Mouse (Mus musculus) forebrain, postnatal 0 days (tissue): Measurements from ENCODE around the gene Acvr1. TPM values are rescaled to one million over a fixed set of nuclear protein-coding genes. Genes with fewer than 3 reads are reported as not detected.

Source experiments
- ATAC-seq: fragments of 200-750 bp; cut with Nextera tagmentation; 2 replicates; pipeline ENCODE4 v1.8.0; 2017; ENCODE audit warnings: mild to moderate bottlenecking, moderate library complexity
- DNase-seq: peaks from one replicate; pipeline ENCODE4 v3.0.0-alpha.2; 2015
- H3K27ac ChIP-seq: fragments of 300-500 bp; sonication (generic); 2 replicates; pipeline ENCODE4 v1.5.1; 2014; ENCODE audit warnings: low read depth, mild to moderate bottlenecking, antibody characterized with exemption, low read length, moderate library complexity, mixed read lengths
- H3K27me3 ChIP-seq: fragments of 300-500 bp; sonication (generic); 2 replicates; pipeline ENCODE4 v1.6.1; 2014; ENCODE audit warnings: mild to moderate bottlenecking, low read length, mixed read lengths; ENCODE audit not compliant: insufficient read depth
- H3K36me3 ChIP-seq: fragments of 300-500 bp; sonication (generic); 2 replicates; pipeline ENCODE4 v1.6.1; 2014; ENCODE audit warnings: mild to moderate bottlenecking, moderate library complexity; ENCODE audit not compliant: insufficient read depth
- H3K4me1 ChIP-seq: fragments of 300-500 bp; sonication (generic); 2 replicates; pipeline ENCODE4 v1.6.1; 2014; ENCODE audit warnings: antibody characterized with exemption; ENCODE audit not compliant: insufficient read depth
- H3K4me2 ChIP-seq: fragments of 300-500 bp; sonication (generic); 2 replicates; pipeline ENCODE4 v1.6.1; 2014; ENCODE audit warnings: low read depth, mild to moderate bottlenecking, moderate library complexity
- H3K4me3 ChIP-seq: fragments of 300-500 bp; sonication (generic); 2 replicates; pipeline ENCODE4 v1.5.1; 2014; ENCODE audit warnings: low read depth, low read length, mixed read lengths
- H3K9ac ChIP-seq: fragments of 300-500 bp; sonication (generic); 2 replicates; pipeline ENCODE4 v1.6.1; 2014; ENCODE audit warnings: mild to moderate bottlenecking
- H3K9me3 ChIP-seq: fragments of 300-500 bp; sonication (generic); 2 replicates; pipeline ENCODE4 v1.6.1; 2016; ENCODE audit warnings: low read length
- CTCF ChIP-seq: sonication (generic); IDR thresholded peaks from 2 replicates; pipeline ENCODE4 v1.5.1; 2016; ENCODE audit warnings: antibody characterized with exemption, control low read depth, low read depth
- WGBS: fragments of 180-500 bp; shearing (Covaris S2); extraction: QIAGEN DNeasy Blood & Tissue Kit; methylation state at CpG from one replicate; pipeline ENCODE4 v1.1.7; 2014; 5-methylcytosine and 5-hydroxymethylcytosine counted together
- polyA plus RNA-seq: library from polyadenylated mRNA; unstranded; fragments of >200 nt; fragmentation: Nextera tagmentation; extraction: Ambion mirVana; gene quantifications from 2 replicates; pipeline ENCODE4 v1.2.1, GENCODE M21; 2015
- total RNA-seq: library from RNA; depleted of rRNA; stranded (reverse); fragments of >200 nt; gene quantifications from 2 replicates; pipeline ENCODE4 v1.2.3, GENCODE M21; 2014

Acvr1 gene
- total and polyA plus RNA-seq, 2 experiments from 2014 or later = 6.4 to 16.4 TPM

DNA sequence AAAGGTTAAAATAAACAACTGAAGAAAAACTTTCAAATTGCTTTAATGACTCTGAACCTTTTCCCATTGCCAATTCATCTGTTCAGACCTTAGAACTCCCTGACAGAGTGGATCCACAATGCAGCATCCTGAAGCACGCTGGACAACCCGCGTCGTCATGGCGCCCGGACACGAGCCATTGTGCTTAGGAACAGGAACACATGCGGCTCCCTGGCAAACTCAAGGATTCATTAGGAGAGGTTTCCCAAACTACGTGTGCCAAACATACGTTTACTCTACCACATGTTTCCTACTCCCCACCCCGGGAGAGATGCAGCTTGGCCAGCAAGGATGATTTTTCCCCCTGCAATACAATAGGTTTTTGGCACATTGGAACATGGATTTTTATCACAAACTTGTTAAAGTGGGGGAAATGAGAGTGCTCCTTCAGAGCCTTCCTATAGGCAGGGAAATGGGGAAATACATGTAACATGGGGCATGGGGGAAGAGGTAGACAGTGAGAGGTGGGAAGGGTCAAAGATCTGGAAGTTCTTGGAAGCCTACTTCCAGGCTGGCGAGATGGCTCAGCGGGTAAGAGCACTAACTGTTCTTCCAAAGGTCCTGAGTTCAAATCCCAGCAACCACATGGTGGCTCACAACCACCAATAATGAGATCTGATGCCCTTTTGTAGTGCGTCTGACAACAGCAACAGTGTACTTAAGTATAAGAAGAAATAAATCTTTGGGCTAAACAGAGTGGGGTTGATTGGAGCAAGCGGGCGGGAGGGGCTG is 112.7 kb downstream of the Acvr1 start:
- Histone ChIP-seq H3K9ac (no peak overlapping the region), H3K36me3 (peaks cover 24% of the 10 kb centered on the region), H3K27me3 (no peaks in the 10 kb centered on the region), H3K9me3 (no peaks in the 10 kb centered on the region), H3K27ac (no peak overlapping the region), H3K4me3 (no peak overlapping the region), H3K4me2 (no peak overlapping the region), H3K4me1 (no peaks in the 10 kb centered on the region)
- 0 out of 2 replicates have a peak, but pooled peaks have one; percentile 16 for ATAC-seq
- WGBS = 73% methylated on average over 16 of the region's 16 CpGs
- TF ChIP-seq CTCF = no peak
- no peak for DNase-seq

GRCm38 (mm10) chr2:58447001-58447400 is 120.0 kb downstream of the Acvr1 start:
- Histone ChIP-seq H3K9ac (no peak overlapping the region), H3K9me3 (no peaks in the 10 kb centered on the region), H3K4me2 (no peak overlapping the region), H3K4me1 (no peaks in the 10 kb centered on the region), H3K4me3 (no peak overlapping the region), H3K27ac (no peak overlapping the region), H3K27me3 (no peaks in the 10 kb centered on the region), H3K36me3 (peaks cover 18% of the 10 kb centered on the region)
- 98% methylated on average over 15 of the region's 15 CpGs for WGBS
- DNase-seq = no peak
- no peak for TF ChIP-seq CTCF
- no peak for ATAC-seq

DNA sequence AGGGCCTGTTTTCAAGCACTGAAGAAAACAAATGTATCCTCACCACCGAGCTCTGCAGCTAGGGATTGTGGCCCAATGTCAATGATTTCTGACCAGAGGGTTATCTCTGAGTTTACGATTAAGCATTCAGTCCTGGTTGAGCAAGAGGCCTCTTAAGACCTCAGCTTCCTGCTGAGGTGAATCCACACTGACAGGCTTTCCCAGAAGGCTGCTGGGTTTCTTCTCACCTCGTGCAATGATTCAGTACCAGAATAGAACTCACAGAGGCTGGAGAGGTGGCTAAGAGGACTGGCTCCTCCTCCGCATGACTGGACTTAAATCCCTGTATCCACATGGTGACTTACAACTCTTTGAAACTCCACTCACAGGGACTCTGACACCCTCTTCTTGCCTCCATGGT is 123.8 kb downstream of the Acvr1 start:
- no peak for ATAC-seq
- Histone ChIP-seq H3K27ac (no peak overlapping the region), H3K36me3 (peaks cover 18% of the 10 kb centered on the region), H3K4me3 (no peak overlapping the region), H3K4me2 (no peak overlapping the region), H3K4me1 (no peaks in the 10 kb centered on the region), H3K9me3 (no peaks in the 10 kb centered on the region), H3K9ac (no peak overlapping the region), H3K27me3 (no peaks in the 10 kb centered on the region)
- WGBS = 85% methylated on average over 4 of the region's 4 CpGs
- TF ChIP-seq CTCF = no peak
- no peak for DNase-seq

- WGBS = 56% methylated on average over 3 of the region's 3 CpGs
- no peak for ATAC-seq
Observed at GRCm38 (mm10) chr2:58436911-58437310, 130.0 kb downstream of the Acvr1 start.

DNA sequence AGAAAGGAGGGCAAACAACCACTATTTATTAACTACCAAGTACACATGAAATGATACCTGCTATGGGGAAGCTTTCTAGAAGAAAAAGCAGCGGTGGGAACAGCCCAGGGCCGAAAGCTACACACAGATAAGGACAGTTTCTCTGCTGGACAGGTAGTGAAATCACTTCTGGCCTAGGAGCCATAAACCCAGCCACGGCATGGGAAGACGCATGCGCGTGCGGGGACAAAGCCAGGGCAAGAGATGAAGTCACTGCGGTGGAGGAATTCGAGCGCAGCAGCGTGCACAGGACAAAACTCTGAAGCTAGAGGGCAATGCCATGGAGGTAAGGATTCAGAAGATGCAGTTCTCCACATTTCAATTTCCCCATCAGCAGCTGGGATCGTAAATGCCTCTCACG is 131.4 kb downstream of the Acvr1 start:
- no peak overlapping the region for H3K4me3 ChIP-seq
- no peak overlapping the region for H3K27ac ChIP-seq
- H3K9me3 ChIP-seq = no peaks in the 10 kb centered on the region
- H3K4me1 ChIP-seq = no peaks in the 10 kb centered on the region
- DNase-seq (no peak), ATAC-seq (no peak)
- H3K9ac ChIP-seq = no peak overlapping the region
- H3K36me3 ChIP-seq = 0 out of 2 replicates have a peak, but pooled peaks cover 3% of the 10 kb centered on the region
- H3K4me2 ChIP-seq = no peak overlapping the region
- WGBS = 91% methylated on average over 13 of the region's 13 CpGs
- no peaks in the 10 kb centered on the region for H3K27me3 ChIP-seq
- no peak for TF ChIP-seq CTCF

More at GRCm38 (mm10) chr2:58436911-58437310, 130.0 kb downstream of the Acvr1 start:
- no peak for DNase-seq
- H3K36me3 ChIP-seq = 0 out of 2 replicates have a peak, but pooled peaks cover 3% of the 10 kb centered on the region
- H3K4me2 ChIP-seq = no peak overlapping the region
- H3K27ac ChIP-seq = no peak overlapping the region
- TF ChIP-seq CTCF = no peak
- H3K9me3 ChIP-seq = no peaks in the 10 kb centered on the region
- H3K4me3 ChIP-seq = no peak overlapping the region
- H3K4me1 ChIP-seq = no peaks in the 10 kb centered on the region
- H3K9ac ChIP-seq = no peak overlapping the region
- no peaks in the 10 kb centered on the region for H3K27me3 ChIP-seq

- no peaks in the 10 kb centered on the region for H3K4me1 ChIP-seq
- H3K4me3 ChIP-seq = no peak overlapping the region
- no peak for TF ChIP-seq CTCF
- H3K27ac ChIP-seq = no peak overlapping the region
- H3K9me3 ChIP-seq = no peaks in the 10 kb centered on the region
- DNase-seq (no peak), ATAC-seq (no peak)
- H3K27me3 ChIP-seq = no peaks in the 10 kb centered on the region
- 0 out of 2 replicates have a peak, but pooled peaks cover 2% of the 10 kb centered on the region for H3K36me3 ChIP-seq
- 78% methylated on average over 2 of the region's 2 CpGs for WGBS
- H3K4me2 ChIP-seq = no peak overlapping the region
- no peak overlapping the region for H3K9ac ChIP-seq
Observed at GRCm38 (mm10) chr2:58434438-58434837, 132.5 kb downstream of the Acvr1 start.

GRCm38 (mm10) chr2:58433317-58433716 is 133.6 kb downstream of the Acvr1 start:
- H3K9ac ChIP-seq = no peak overlapping the region
- H3K27me3 ChIP-seq = no peaks in the 10 kb centered on the region
- no peak overlapping the region for H3K4me2 ChIP-seq
- no peak overlapping the region for H3K4me3 ChIP-seq
- no peaks in the 10 kb centered on the region for H3K9me3 ChIP-seq
- no peak for DNase-seq
- no peaks in the 10 kb centered on the region for H3K36me3 ChIP-seq
- H3K4me1 ChIP-seq = no peaks in the 10 kb centered on the region
- no peak for TF ChIP-seq CTCF
- no peak for ATAC-seq
- WGBS = 73% methylated on average over 2 of the region's 2 CpGs
- no peak overlapping the region; the same call in 1 of the 2 replicates for H3K27ac ChIP-seq
